Mouse (Mus musculus) CH12.LX (cell line): ENCODE results near the gene Tdrd6. TPM values are rescaled to one million over a fixed set of nuclear protein-coding genes. Genes with fewer than 3 reads are reported as not detected.
A peak's percentile ranks its signal among the peaks of the same experiment; 100 is the strongest.

ENCODE experiments used
- DNase-seq: peaks from one replicate; pipeline ENCODE4 v3.0.0-alpha.2; 2013; ENCODE audit errors: extremely low read depth
- H3K27ac ChIP-seq: 2 replicates; pipeline ENCODE4 v1.5.1; 2012; ENCODE audit warnings: low read depth, mild to moderate bottlenecking, control low read depth, moderate library complexity; ENCODE audit not compliant: insufficient read depth
- H3K27me3 ChIP-seq: replicated peaks from 2 replicates; pipeline ENCODE3; 2012; ENCODE audit warnings: inconsistent platforms
- H3K36me3 ChIP-seq, 2 experiments: replicated peaks in 1 of 2; 2 replicates each; pipeline versions ENCODE3 to v1.6.1; 2012; ENCODE audit warnings: inconsistent platforms in 1 of 2, low read length in 1 of 2, mild to moderate bottlenecking in 1 of 2, mixed read lengths in 1 of 2, moderate library complexity in 1 of 2; ENCODE audit not compliant: control insufficient read depth in 1 of 2, insufficient read depth in 1 of 2
- H3K4me1 ChIP-seq, 2 experiments: 2 replicates each; pipeline ENCODE4 v1.6.1; 2012; ENCODE audit warnings: inconsistent platforms in 1 of 2, moderate library complexity in 1 of 2; ENCODE audit not compliant: insufficient read depth in 2 of 2, control insufficient read depth in 1 of 2
- H3K4me2 ChIP-seq: 2 replicates; pipeline ENCODE4 v1.6.1; 2012; ENCODE audit warnings: low read depth, mild to moderate bottlenecking, control low read depth; ENCODE audit not compliant: poor library complexity, insufficient read depth, severe bottlenecking
- H3K4me3 ChIP-seq, 3 experiments: fragments of 150-350 bp in 1 of 3; sonication (generic) in 1 of 3; replicated peaks in 1 of 3; 2 replicates each; pipeline versions ENCODE3 to v1.5.1; 2011 to 2012; ENCODE audit warnings: low read depth in 2 of 3, low read length in 2 of 3, mild to moderate bottlenecking in 2 of 3, moderate library complexity in 2 of 3, control low read depth in 1 of 3, improper control_type of control experiment in 1 of 3, inconsistent platforms in 1 of 3, mixed read lengths in 1 of 3; ENCODE audit not compliant: poor library complexity in 1 of 3
- H3K79me2 ChIP-seq: replicated peaks from 2 replicates; pipeline ENCODE4 v1.6.1; 2012; ENCODE audit warnings: mild to moderate bottlenecking, moderate library complexity; ENCODE audit not compliant: control insufficient read depth, poor library complexity, insufficient read depth, severe bottlenecking; ENCODE audit errors: extremely low read depth
- H3K9ac ChIP-seq: 2 replicates; pipeline ENCODE4 v1.6.1; 2012; ENCODE audit warnings: low read depth, mild to moderate bottlenecking, control low read depth, moderate library complexity; ENCODE audit not compliant: insufficient read depth
- H3K9me3 ChIP-seq: replicated peaks from 2 replicates; pipeline ENCODE3; 2012; ENCODE audit warnings: low read length, inconsistent platforms, mixed read lengths
- CHD1 ChIP-seq: IDR thresholded peaks from 2 replicates; pipeline ENCODE4 v1.6.1; 2012; ENCODE audit warnings: low read depth, low read length, improper control_type of control experiment, inconsistent platforms
- CTCF ChIP-seq, 2 experiments: IDR thresholded peaks in 1 of 2; conservative IDR thresholded peaks in 1 of 2; 2 replicates each; pipeline ENCODE4 v1.5.1; 2011 to 2012; ENCODE audit warnings: low read depth in 2 of 2, low read length in 2 of 2, improper control_type of control experiment in 1 of 2, inconsistent platforms in 1 of 2, mild to moderate bottlenecking in 1 of 2, moderate library complexity in 1 of 2
- E2F4 ChIP-seq: IDR thresholded peaks from 2 replicates; pipeline ENCODE4 v1.6.1; 2011; ENCODE audit warnings: low read depth, low read length, improper control_type of control experiment; ENCODE audit not compliant: insufficient replicate concordance
- ELF1 ChIP-seq: IDR thresholded peaks from 2 replicates; pipeline ENCODE4 v1.6.1; 2014; ENCODE audit warnings: low read depth, mild to moderate bottlenecking, inconsistent platforms, low read length, improper control_type of control experiment
- IRF4 ChIP-seq: IDR thresholded peaks from 2 replicates; pipeline ENCODE4 v1.6.1; 2014; ENCODE audit warnings: low read depth, mild to moderate bottlenecking, inconsistent platforms, low read length, improper control_type of control experiment
- KAT2A ChIP-seq: IDR thresholded peaks from 2 replicates; pipeline ENCODE4 v1.6.1; 2012; ENCODE audit warnings: low read length, improper control_type of control experiment, inconsistent platforms; ENCODE audit not compliant: insufficient replicate concordance
- MAZ ChIP-seq: IDR thresholded peaks from 2 replicates; pipeline ENCODE4 v1.6.1; 2012; ENCODE audit warnings: low read depth, mild to moderate bottlenecking, inconsistent platforms, low read length, improper control_type of control experiment, moderate library complexity
- MXI1 ChIP-seq: IDR thresholded peaks from 2 replicates; pipeline ENCODE4 v1.6.1; 2011; ENCODE audit warnings: mild to moderate bottlenecking, low read depth, low read length, improper control_type of control experiment
- PAX5 ChIP-seq: IDR thresholded peaks from 2 replicates; pipeline ENCODE4 v1.6.1; 2012; ENCODE audit warnings: low read length, inconsistent platforms, mixed read lengths
- RAD21 ChIP-seq: IDR thresholded peaks from 2 replicates; pipeline ENCODE4 v1.6.1; 2011; ENCODE audit warnings: low read depth, mild to moderate bottlenecking, low read length, improper control_type of control experiment, moderate library complexity
- TBP ChIP-seq: conservative IDR thresholded peaks from 2 replicates; pipeline ENCODE4 v1.6.1; 2011; ENCODE audit warnings: low read depth, low read length, improper control_type of control experiment
- TCF12 ChIP-seq: IDR thresholded peaks from 2 replicates; pipeline ENCODE4 v1.6.1; 2014; ENCODE audit warnings: low read depth, mild to moderate bottlenecking, inconsistent platforms, low read length, improper control_type of control experiment
- UBTF ChIP-seq: IDR thresholded peaks from 2 replicates; pipeline ENCODE4 v1.6.1; 2012; ENCODE audit warnings: low read depth, mild to moderate bottlenecking, inconsistent platforms, low read length, improper control_type of control experiment, moderate library complexity
- USF1 ChIP-seq: IDR thresholded peaks from 2 replicates; pipeline ENCODE4 v1.6.1; 2014; ENCODE audit warnings: low read depth, mild to moderate bottlenecking, inconsistent platforms, low read length, improper control_type of control experiment
- ZC3H11A ChIP-seq: IDR thresholded peaks from 2 replicates; pipeline ENCODE4 v1.6.1; 2012; ENCODE audit warnings: low read depth, mild to moderate bottlenecking, inconsistent platforms, low read length, improper control_type of control experiment
- ZKSCAN1 ChIP-seq: IDR thresholded peaks from 2 replicates; pipeline ENCODE4 v1.6.1; 2012; ENCODE audit warnings: low read depth, inconsistent platforms, low read length, improper control_type of control experiment, borderline replicate concordance
- dilution Hi-C: fragments of 300-500 bp; cut with MboI; formaldehyde crosslinking; loops from 2 replicates; pipeline ENCODE4 v1.14.3; 2020; ENCODE audit warnings: low sequenced_read_pairs; ENCODE audit not compliant: extremely low pct_unique_long_range_greater_than_20kb, extremely low pct_ligation_motif_present
- in situ Hi-C: fragments of 300-500 bp; cut with MboI; formaldehyde crosslinking; loops from 3 replicates; pipeline ENCODE4 v1.14.3; 2019; ENCODE audit warnings: low sequenced_read_pairs, low pct_ligation_motif_present, low pct_unique_long_range_greater_than_20kb, mixed read lengths
- polyA plus RNA-seq: library from polyadenylated mRNA; unstranded; fragments of >175 nt; gene quantifications from 2 replicates; pipeline ENCODE4 v1.2.1, GENCODE M21; 2012; ENCODE audit warnings: low read depth; ENCODE audit not compliant: insufficient read length
- total RNA-seq, 2 experiments: library from RNA; depleted of rRNA; stranded (reverse); fragments of 300-350 nt in 1 of 2; fragments of >200 nt in 1 of 2; gene quantifications; 2 replicates each; pipeline ENCODE4 v1.2.3; 2012 to 2014

Gene Tdrd6
- total and polyA plus RNA-seq, 3 experiments, result not detected

- peak; percentile 26 for DNase-seq
- dilution Hi-C loops, result no loop called here
- Histone ChIP-seq H3K4me2 (no peak overlapping the region), H3K36me3 (no peaks in the 10 kb centered on the region), H3K4me3 (no peak overlapping the region), H3K9ac (no peak overlapping the region), H3K4me1 (no peaks in the 10 kb centered on the region), H3K79me2 (no peaks in the 10 kb centered on the region)
- no peak for TF ChIP-seq ZKSCAN1
- 0 out of 4 replicates have a peak, but pooled peaks of 1 of the 2 experiments have one; percentile 10 for TF ChIP-seq CTCF (conservative IDR thresholded peaks at IDR 0.05 in 1 of 2, IDR thresholded peaks at IDR 0.05 in 1 of 2; ENCODE audit: low read depth in 2 of 2, low read length in 2 of 2)
- TF ChIP-seq, all 38 proteins: peak for 1
- in situ Hi-C loops, result no loop called here
- H3K9me3 ChIP-seq, result peaks cover 40% of the 10 kb centered on the region
- H3K27me3 ChIP-seq, result no peaks in the 10 kb centered on the region
- H3K27ac ChIP-seq, result no peak overlapping the region
Measured at GRCm38 (mm10) chr17:43649641-43650436, 19.7 kb upstream of the Tdrd6 start.

GRCm38 (mm10) chr17:43646925-43647324, 16.8 kb upstream of the Tdrd6 start:
- no peaks in the 10 kb centered on the region for H3K36me3 ChIP-seq
- no peak overlapping the region for H3K27ac ChIP-seq
- no peak overlapping the region for H3K4me3 ChIP-seq
- no peak overlapping the region for H3K4me2 ChIP-seq
- H3K79me2 ChIP-seq, result no peaks in the 10 kb centered on the region
- H3K4me1 ChIP-seq, result no peaks in the 10 kb centered on the region
- dilution Hi-C loops, result no loop called here
- in situ Hi-C loops, result no loop called here
- no peaks in the 10 kb centered on the region for H3K27me3 ChIP-seq
- TF ChIP-seq UBTF (no peak), PAX5 (no peak), TCF12 (no peak), ZKSCAN1 (no peak), E2F4 (no peak), USF1 (no peak), KAT2A (no peak), ZC3H11A (no peak), MAZ (no peak), TBP (no peak), MXI1 (no peak), CHD1 (no peak), ELF1 (no peak), RAD21 (no peak), IRF4 (no peak)
- H3K9me3 ChIP-seq, result peaks cover 45% of the 10 kb centered on the region
- DNase-seq, result no peak
- H3K9ac ChIP-seq, result no peak overlapping the region
